Mouse (Mus musculus): Measurements from ENCODE around the gene Gm6377.

DNA sequence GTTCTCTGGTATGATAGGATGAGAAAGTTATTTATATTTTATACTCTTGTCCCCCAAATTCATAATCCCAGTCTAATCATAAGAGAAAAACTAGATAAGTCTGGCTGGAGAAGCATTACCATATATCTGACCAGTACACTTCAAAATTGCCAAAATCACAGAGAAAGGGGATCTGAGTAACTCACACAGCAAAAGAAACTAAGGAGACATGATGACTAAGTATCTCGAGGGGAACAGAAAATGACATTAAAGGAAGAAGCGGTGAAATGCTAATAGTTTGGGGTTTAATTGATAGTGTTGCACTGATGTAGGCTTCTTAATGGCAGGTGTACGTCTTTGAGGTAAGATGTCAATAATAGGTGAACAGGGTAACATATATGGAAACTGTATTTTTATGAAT lies 49.4 kb upstream of the Gm6377 start:
- TF ChIP-seq CTCF (IDR thresholded peaks at IDR 0.05; ENCODE audit: extremely low read depth, insufficient read depth, insufficient read length, insufficient replicate concordance), result no peak
- no peak for TF ChIP-seq POLR2A (IDR thresholded peaks at IDR 0.05; ENCODE audit: low read depth, low read length)

Data from spleen, adult 2 months (tissue).